9 mouse cellular contexts compared by ENCODE assay signal in genomic region chr8:119699549-119700134, GRCm38 (mm10). TPM values are rescaled to one million over a fixed set of nuclear protein-coding genes. Genes with fewer than 3 reads are reported as not detected.
DNase-seq lines count a peak whose midpoint lies in the region; ATAC-seq and TF ChIP-seq lines count a peak whose summit lies in the region.
"Had no signal": no experiment of that assay in that cellular context is flagged by ENCODE, and none has a peak within 500 bp of the region (broad histone marks: within the 10 kb centered on the region; RNA-seq: fewer than 3 reads in every experiment).

TSS of gene Atp2c2 (plus strand) at chr8:119700009.

- H3K9me3 ChIP-seq in midbrain, embryonic 11.5 days (ENCODE audit: control insufficient read depth, low read length): no peaks in the 10 kb centered on the region
- no peaks in the 10 kb centered on the region for H3K9me3 ChIP-seq in midbrain, embryonic 14.5 days (ENCODE audit: control insufficient read depth, low read length)
- no peaks in the 10 kb centered on the region for H3K9me3 ChIP-seq in liver, embryonic 13.5 days (replicated peaks)
- H3K9me3 ChIP-seq in forebrain, postnatal 0 days (ENCODE audit: low read length): no peaks in the 10 kb centered on the region
- no peaks in the 10 kb centered on the region for H3K9me3 ChIP-seq in forebrain, embryonic 11.5 days (ENCODE audit: control insufficient read depth, low read length)

- H3K27me3 ChIP-seq in midbrain, embryonic 11.5 days (ENCODE audit: control insufficient read depth, insufficient read depth, low read length): peaks cover 26% of the 10 kb centered on the region
- peaks cover 32% of the 10 kb centered on the region for H3K27me3 ChIP-seq in midbrain, embryonic 14.5 days (ENCODE audit: control insufficient read depth, insufficient read depth, low read length)
- peaks cover 76% of the 10 kb centered on the region for H3K27me3 ChIP-seq in liver, embryonic 13.5 days
- peaks cover 31% of the 10 kb centered on the region for H3K27me3 ChIP-seq in forebrain, postnatal 0 days (ENCODE audit: insufficient read depth, low read length)
- peaks cover 14% of the 10 kb centered on the region for H3K27me3 ChIP-seq in thymus, adult 2 months (ENCODE audit: control insufficient read depth, insufficient read depth, low read length)
- H3K27me3 ChIP-seq in forebrain, embryonic 11.5 days (ENCODE audit: control insufficient read depth, insufficient read depth, low read length): peaks cover 29% of the 10 kb centered on the region

- H3K4me1 ChIP-seq in midbrain, embryonic 11.5 days (ENCODE audit: control insufficient read depth, insufficient read depth, low read length): peaks cover 3% of the 10 kb centered on the region; the same call in 1 of the 2 replicates
- no peaks in the 10 kb centered on the region for H3K4me1 ChIP-seq in midbrain, embryonic 14.5 days (ENCODE audit: control insufficient read depth, insufficient read depth, low read length)
- peaks cover 17% of the 10 kb centered on the region for H3K4me1 ChIP-seq in liver, embryonic 13.5 days (replicated peaks)
- no peaks in the 10 kb centered on the region for H3K4me1 ChIP-seq in forebrain, postnatal 0 days (ENCODE audit: insufficient read depth)
- no peaks in the 10 kb centered on the region for H3K4me1 ChIP-seq in thymus, adult 2 months (replicated peaks; ENCODE audit: control insufficient read depth, insufficient read depth, low read length)
- no peaks in the 10 kb centered on the region; the same call in 1 of the 2 replicates for H3K4me1 ChIP-seq in forebrain, embryonic 11.5 days (replicated peaks; ENCODE audit: control insufficient read depth, insufficient read depth, low read length)

- H3K27ac ChIP-seq in midbrain, embryonic 11.5 days (ENCODE audit: low read depth, low read length): no peak within 1 kb of the TSS
- no peak within 1 kb of the TSS for H3K27ac ChIP-seq in midbrain, embryonic 14.5 days (replicated peaks; ENCODE audit: low read depth, low read length)
- H3K27ac ChIP-seq in liver, embryonic 13.5 days: no peak within 1 kb of the TSS
- no peak within 1 kb of the TSS for H3K27ac ChIP-seq in forebrain, postnatal 0 days (ENCODE audit: low read depth, low read length)
- no peak within 1 kb of the TSS for H3K27ac ChIP-seq in thymus, adult 2 months (ENCODE audit: control insufficient read depth, insufficient read depth, low read length)
- no peak within 1 kb of the TSS for H3K27ac ChIP-seq in forebrain, embryonic 11.5 days (ENCODE audit: low read depth, low read length)

- no peak for TF ChIP-seq CTCF in forebrain, postnatal 0 days (IDR thresholded peaks at IDR 0.05; ENCODE audit: low read depth)
- TF ChIP-seq CTCF in thymus, adult 2 months (IDR thresholded peaks at IDR 0.05; ENCODE audit: borderline replicate concordance, control insufficient read depth, extremely low read depth, insufficient read depth, low read length, poor library complexity): no peak

- peak within 1 kb of the TSS; percentile 7; the same call in 1 of the 2 replicates for H3K4me2 ChIP-seq in midbrain, embryonic 11.5 days
- no peak within 1 kb of the TSS for H3K4me2 ChIP-seq in midbrain, embryonic 14.5 days (ENCODE audit: low read length)
- peak within 1 kb of the TSS; percentile 45 for H3K4me2 ChIP-seq in liver, embryonic 13.5 days
- H3K4me2 ChIP-seq in forebrain, postnatal 0 days (ENCODE audit: low read depth): no peak within 1 kb of the TSS
- no peak within 1 kb of the TSS for H3K4me2 ChIP-seq in forebrain, embryonic 11.5 days (ENCODE audit: low read depth, low read length, severe bottlenecking)

- H3K36me3 ChIP-seq in midbrain, embryonic 11.5 days (ENCODE audit: control insufficient read depth, insufficient read depth, low read length): no peaks in the 10 kb centered on the region
- H3K36me3 ChIP-seq in midbrain, embryonic 14.5 days (ENCODE audit: control insufficient read depth, insufficient read depth, low read length): no peaks in the 10 kb centered on the region
- no peaks in the 10 kb centered on the region for H3K36me3 ChIP-seq in liver, embryonic 13.5 days
- no peaks in the 10 kb centered on the region for H3K36me3 ChIP-seq in forebrain, postnatal 0 days (ENCODE audit: insufficient read depth)
- H3K36me3 ChIP-seq in thymus, adult 2 months (ENCODE audit: control insufficient read depth, insufficient read depth, low read length): no peaks in the 10 kb centered on the region
- H3K36me3 ChIP-seq in forebrain, embryonic 11.5 days (ENCODE audit: control insufficient read depth, insufficient read depth, low read length): no peaks in the 10 kb centered on the region

- H3K9ac ChIP-seq in midbrain, embryonic 11.5 days (ENCODE audit: low read length): no peak within 1 kb of the TSS
- no peak within 1 kb of the TSS for H3K9ac ChIP-seq in midbrain, embryonic 14.5 days (replicated peaks; ENCODE audit: low read length)
- H3K9ac ChIP-seq in liver, embryonic 13.5 days: no peak within 1 kb of the TSS
- H3K9ac ChIP-seq in forebrain, postnatal 0 days: no peak within 1 kb of the TSS
- H3K9ac ChIP-seq in forebrain, embryonic 11.5 days (ENCODE audit: low read length): no peak within 1 kb of the TSS

- no peak for DNase-seq in midbrain, embryonic 11.5 days (ENCODE audit: low spot score, missing footprints)
- no peak for DNase-seq in midbrain, embryonic 14.5 days
- peak; percentile 64 for DNase-seq in kidney, adult 11 months
- no peak for DNase-seq in liver, embryonic 13.5 days
- DNase-seq in forebrain, postnatal 0 days: no peak
- no peak for DNase-seq in thymus, adult 2 months
- DNase-seq in forebrain, embryonic 11.5 days (ENCODE audit: low spot score): no peak

- H3K4me3 ChIP-seq in midbrain, embryonic 11.5 days (ENCODE audit: low read depth, low read length): no peak within 1 kb of the TSS
- H3K4me3 ChIP-seq in midbrain, embryonic 14.5 days (replicated peaks; ENCODE audit: low read depth, low read length): no peak within 1 kb of the TSS
- no peak within 1 kb of the TSS; the same call in 1 of the 2 replicates for H3K4me3 ChIP-seq in liver, embryonic 13.5 days (replicated peaks)
- no peak within 1 kb of the TSS for H3K4me3 ChIP-seq in forebrain, postnatal 0 days (ENCODE audit: low read depth, low read length)
- H3K4me3 ChIP-seq in thymus, adult 2 months (ENCODE audit: control insufficient read depth, insufficient read depth, low read length): no peak within 1 kb of the TSS
- no peak within 1 kb of the TSS for H3K4me3 ChIP-seq in forebrain, embryonic 11.5 days (ENCODE audit: low read depth, low read length)

- 2% methylated on average over 26 of the region's 26 CpGs for WGBS in midbrain, embryonic 11.5 days
- WGBS in midbrain, embryonic 14.5 days: 5% methylated on average over 26 of the region's 26 CpGs
- WGBS in liver, embryonic 13.5 days (ENCODE audit: insufficient replicate concordance): 5% methylated on average over 26 of the region's 26 CpGs
- 3% methylated on average over 26 of the region's 26 CpGs for WGBS in forebrain, postnatal 0 days
- 12% methylated on average over 26 of the region's 26 CpGs for WGBS in thymus, adult 2 months
- 2% methylated on average over 26 of the region's 26 CpGs for WGBS in forebrain, embryonic 11.5 days

- no peak for TF ChIP-seq POLR2A in thymus, adult 2 months (IDR thresholded peaks at IDR 0.05; ENCODE audit: control insufficient read depth, extremely low read depth, insufficient read depth, low read length, poor library complexity)

- no peak for ATAC-seq in midbrain, embryonic 11.5 days (ENCODE audit: low FRiP score)
- ATAC-seq in midbrain, embryonic 14.5 days (ENCODE audit: low FRiP score, low TSS enrichment): no peak
- ATAC-seq in liver, embryonic 13.5 days (ENCODE audit: low read depth): no peak
- no peak for ATAC-seq in forebrain, postnatal 0 days
- no peak for ATAC-seq in forebrain, embryonic 11.5 days (replicated peaks; ENCODE audit: low FRiP score)

RNA-seq across cellular contexts. Expression of gene Atp2c2, which starts in this region (rescaled TPM):
- 0.22 and 0.33 TPM in 2 replicates for polyA plus RNA-seq in midbrain, embryonic 11.5 days (2014; fragmentation: Nextera tagmentation; extraction: Ambion mirVana)
- 0.08 and 0.11 TPM in 2 replicates for polyA plus RNA-seq in midbrain, embryonic 14.5 days (2014; fragmentation: Nextera tagmentation; extraction: Ambion mirVana)
- polyA plus RNA-seq in liver, embryonic 13.5 days (2015; fragmentation: Nextera tagmentation; extraction: Ambion mirVana): 0.07 and 0.20 TPM in 2 replicates
- not detected in 2 replicates for total RNA-seq in forebrain, postnatal 0 days (2014; rRNA removed)
- 0.15 and 0.22 TPM in 2 replicates for polyA plus RNA-seq in forebrain, postnatal 0 days (2015; fragmentation: Nextera tagmentation; extraction: Ambion mirVana)
- polyA plus RNA-seq in thymus, adult 2 months (2012; rRNA removed): 0.16 and 0.19 TPM in 2 replicates
- 1.0 and 1.7 TPM in 2 replicates for polyA plus RNA-seq in forebrain, embryonic 11.5 days (2014; fragmentation: Nextera tagmentation; extraction: Ambion mirVana)
- total RNA-seq: heart, postnatal 36 days; megakaryocyte progenitor cell, adult 5-6 weeks had no signal

Comparison
In these comparisons a context has a peak if more than half of its experiments do, and no peak if none do; other contexts are left out.
1. H3K4me2 ChIP-seq: peak in midbrain, embryonic 11.5 days (single experiment) and liver, embryonic 13.5 days (single experiment); none in midbrain, embryonic 14.5 days (single experiment), forebrain, postnatal 0 days (single experiment) and forebrain, embryonic 11.5 days (single experiment).